9 mouse cellular contexts compared by ENCODE assay signal in genomic region chr13:5803540-5804380, GRCm38 (mm10). TPM values are rescaled to one million over a fixed set of nuclear protein-coding genes. Genes with fewer than 3 reads are reported as not detected.
A peak's percentile ranks its signal among the peaks of the same experiment; 100 is the strongest.
DNase-seq lines count a peak whose midpoint lies in the region; ATAC-seq lines count a peak whose summit lies in the region.
"Had no signal": no experiment of that assay in that cellular context is flagged by ENCODE, and none has a peak within 500 bp of the region (broad histone marks: within the 10 kb centered on the region; RNA-seq: fewer than 3 reads in every experiment).

No protein-coding gene starts in this region.

- WGBS in embryonic facial prominence, embryonic 10.5 days, result 16% methylated on average over 6 of the region's 6 CpGs
- 14% methylated on average over 6 of the region's 6 CpGs for WGBS in heart, embryonic 13.5 days

- peaks cover 14% of the 10 kb centered on the region; the same call in 1 of the 2 replicates for H3K4me1 ChIP-seq in embryonic facial prominence, embryonic 10.5 days
- H3K4me1 ChIP-seq in heart, embryonic 13.5 days, result peaks cover 34% of the 10 kb centered on the region

- no peaks in the 10 kb centered on the region for H3K27me3 ChIP-seq in embryonic facial prominence, embryonic 10.5 days (replicated peaks; ENCODE audit: low read depth, poor library complexity, severe bottlenecking)
- H3K27me3 ChIP-seq in heart, embryonic 13.5 days (replicated peaks), result no peaks in the 10 kb centered on the region

- no peaks in the 10 kb centered on the region for H3K36me3 ChIP-seq in embryonic facial prominence, embryonic 10.5 days (replicated peaks)
- no peaks in the 10 kb centered on the region for H3K36me3 ChIP-seq in heart, embryonic 13.5 days

- no peak for ATAC-seq in heart, embryonic 13.5 days (ENCODE audit: extremely low read depth, insufficient number of reproducible peaks, low FRiP score, low TSS enrichment)

- peak overlapping the region; percentile 35; the same call in 1 of the 2 replicates for H3K27ac ChIP-seq in embryonic facial prominence, embryonic 10.5 days (replicated peaks)
- H3K27ac ChIP-seq in heart, embryonic 13.5 days (replicated peaks), result peak overlapping the region; percentile 92

- H3K9me3 ChIP-seq in embryonic facial prominence, embryonic 10.5 days, result no peaks in the 10 kb centered on the region
- no peaks in the 10 kb centered on the region for H3K9me3 ChIP-seq in heart, embryonic 13.5 days

- peak overlapping the region; percentile 33 for H3K4me2 ChIP-seq in heart, embryonic 13.5 days

- DNase-seq in urinary bladder, postnatal 14 days (ENCODE audit: low spot score), result peak; percentile 72
- no peak for DNase-seq in urinary bladder, postnatal 4 days (ENCODE audit: low spot score in 2 of 2)
- no peak for DNase-seq in embryonic facial prominence, embryonic 10.5 days (ENCODE audit: low spot score)
- DNase-seq in kidney, postnatal 4 days, result peak; percentile 41 to 55
- peak; percentile 72 for DNase-seq in skeletal muscle tissue, adult 2 months (ENCODE audit: low read depth, low spot score)
- DNase-seq in layer of hippocampus, adult 9-10 months (ENCODE audit: low spot score), result no peak
- no peak for DNase-seq in cerebellum, postnatal 10 days

- H3K9ac ChIP-seq in heart, embryonic 13.5 days, result no peak overlapping the region

- H3K4me3 ChIP-seq in embryonic facial prominence, embryonic 10.5 days, result no peak overlapping the region
- H3K4me3 ChIP-seq in heart, embryonic 13.5 days, result no peak overlapping the region
- H3K4me3 ChIP-seq: erythroblast, embryonic 14.5 days had no signal

RNA-seq across cellular contexts. Expression of gene Klf6, which starts 57.5 kb away (rescaled TPM):
- 39.5 and 43.2 TPM in 2 replicates for polyA plus RNA-seq in embryonic facial prominence, embryonic 10.5 days (2016; fragmentation: Nextera tagmentation; extraction: Ambion mirVana)
- 63.8 and 64.3 TPM in 2 replicates for polyA plus RNA-seq in heart, embryonic 13.5 days (2015; fragmentation: Nextera tagmentation; extraction: Ambion mirVana)

Comparison
In these comparisons a context has a peak if more than half of its experiments do, and no peak if none do; other contexts are left out.
1. DNase-seq: peak in urinary bladder, postnatal 14 days (single experiment), kidney, postnatal 4 days (2 of 2) and skeletal muscle tissue, adult 2 months (single experiment); none in urinary bladder, postnatal 4 days (0 of 2), embryonic facial prominence, embryonic 10.5 days (single experiment), layer of hippocampus, adult 9-10 months (single experiment) and cerebellum, postnatal 10 days (0 of 2).